Mouse (Mus musculus) cerebellum, postnatal 25 days (tissue): ENCODE measurements around the gene Lnpep.
"Not testable (repeated sequence)": the region's sequence is repeated elsewhere in the genome, so short reads cannot be mapped to it uniquely, and the experiment has no call there.

Experiments
- DNase-seq, 2 experiments: peaks; one replicate each; pipeline ENCODE4 v3.0.0; 2021; ENCODE audit warnings: mixed read lengths in 2 of 2

The Lnpep gene

GRCm38 (mm10) chr17:17624957-17625586 lies at the start of gene Lnpep:
Gene Lnpep (minus strand): TSS chr17:17625050.
- DNase-seq: peak; percentile 98

GRCm38 (mm10) chr17:17655829-17656176 lies 31.0 kb upstream of the Lnpep start:
- DNase-seq: no peak

GRCm38 (mm10) chr17:17654997-17655828 lies 30.4 kb upstream of the Lnpep start:
- no peak for DNase-seq

- DNase-seq: no peak
These were observed 27.7 kb upstream of the Lnpep start for GRCm38 (mm10) chr17:17652570-17652969.

- DNase-seq: peak; percentile 68 to 77
These were observed 20.9 kb upstream of the Lnpep start for GRCm38 (mm10) chr17:17645738-17646137.

- DNase-seq: no peak
These were observed 12.5 kb upstream of the Lnpep start for GRCm38 (mm10) chr17:17637387-17637786.

GRCm38 (mm10) chr17:17636147-17636546 lies 11.3 kb upstream of the Lnpep start:
- no peak for DNase-seq

GRCm38 (mm10) chr17:17634033-17634432 lies 9.2 kb upstream of the Lnpep start:
- DNase-seq: no peak

- no peak for DNase-seq
These were observed 7.1 kb upstream of the Lnpep start for GRCm38 (mm10) chr17:17631985-17632384.

- DNase-seq: not testable (repeated sequence)
These were observed 3.5 kb upstream of the Lnpep start for GRCm38 (mm10) chr17:17628237-17628879.

GRCm38 (mm10) chr17:17627558-17627957 lies 2.7 kb upstream of the Lnpep start:
- no peak for DNase-seq

GRCm38 (mm10) chr17:17625887-17626679 lies 1.2 kb upstream of the Lnpep start:
- DNase-seq: no peak

GRCm38 (mm10) chr17:17624421-17624956 lies 361 bp downstream of the Lnpep start:
- DNase-seq: peak; percentile 93 to 95

- DNase-seq: peak; percentile 77 to 78
These were observed 895 bp downstream of the Lnpep start for GRCm38 (mm10) chr17:17623890-17624420.

- DNase-seq: no peak
These were observed 1.5 kb downstream of the Lnpep start for GRCm38 (mm10) chr17:17623221-17623889.

GRCm38 (mm10) chr17:17622576-17622975 lies 2.3 kb downstream of the Lnpep start:
- DNase-seq: no peak

GRCm38 (mm10) chr17:17621586-17621985 lies 3.3 kb downstream of the Lnpep start:
- no peak for DNase-seq

- DNase-seq: no peak
These were observed 6.4 kb downstream of the Lnpep start for GRCm38 (mm10) chr17:17618463-17618862.

GRCm38 (mm10) chr17:17617440-17618204 lies 7.2 kb downstream of the Lnpep start:
- peak in 1 of 2 experiments; percentile 30 for DNase-seq

GRCm38 (mm10) chr17:17612336-17612735 lies 12.5 kb downstream of the Lnpep start:
- no peak for DNase-seq

- no peak for DNase-seq
These were observed 15.3 kb downstream of the Lnpep start for GRCm38 (mm10) chr17:17609523-17609922.
